Mouse (Mus musculus): ENCODE measurements at regions not wholly inside any gene's neighbourhood (a gene's known extent, or its start where the extent isn't known, plus 50 kb on each side); places are given as distances from the start of the nearest gene placed in this dataset.
"Not testable (repeated sequence)": the region's sequence is repeated elsewhere in the genome, so short reads cannot be mapped to it uniquely, and the experiment has no call there.

DNA sequence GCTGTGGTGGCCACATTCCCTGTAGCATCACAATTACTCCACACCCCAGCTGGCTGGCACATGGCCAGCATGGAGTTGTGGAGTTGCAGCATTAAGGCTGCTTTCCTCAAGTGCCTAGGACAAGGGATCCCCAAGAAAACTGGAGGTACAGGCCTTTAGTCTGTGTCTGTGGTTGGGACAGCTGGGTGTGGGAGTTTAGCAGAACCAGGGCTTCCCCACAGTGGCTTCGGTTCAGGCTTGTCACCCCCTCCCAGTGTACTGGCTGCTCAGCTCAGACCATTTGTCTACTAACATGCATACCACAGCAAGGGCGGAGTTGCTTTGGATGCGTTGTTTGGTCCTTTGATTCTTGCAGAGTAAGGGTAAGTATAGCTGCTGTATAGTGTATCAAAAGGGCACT, 79.1 kb upstream of the Neurl1b start:
- DNase-seq: no peak

DNA sequence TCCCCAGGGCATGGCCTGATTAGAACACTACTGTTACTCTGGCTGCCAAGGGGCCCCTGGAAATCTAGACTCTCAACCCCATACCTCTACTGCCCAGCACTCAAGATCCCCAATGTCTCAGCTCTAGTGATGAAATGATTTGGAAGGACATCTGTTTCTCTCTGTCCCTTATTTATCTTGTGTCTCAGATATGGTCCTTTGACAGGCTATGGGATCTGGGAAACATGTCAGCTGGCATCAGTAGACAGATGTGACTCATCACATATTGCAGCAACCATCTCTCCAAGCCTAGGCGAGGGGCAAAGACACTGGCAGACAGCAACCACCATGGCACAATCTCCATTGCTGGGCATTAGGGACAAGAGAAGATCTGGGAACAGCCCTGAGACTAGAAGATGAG, 78.6 kb upstream of the Neurl1b start:
- no peak for DNase-seq

- DNase-seq: no peak
These were observed 77.5 kb upstream of the Neurl1b start for GRCm38 (mm10) chr17:26337106-26337505.

DNA sequence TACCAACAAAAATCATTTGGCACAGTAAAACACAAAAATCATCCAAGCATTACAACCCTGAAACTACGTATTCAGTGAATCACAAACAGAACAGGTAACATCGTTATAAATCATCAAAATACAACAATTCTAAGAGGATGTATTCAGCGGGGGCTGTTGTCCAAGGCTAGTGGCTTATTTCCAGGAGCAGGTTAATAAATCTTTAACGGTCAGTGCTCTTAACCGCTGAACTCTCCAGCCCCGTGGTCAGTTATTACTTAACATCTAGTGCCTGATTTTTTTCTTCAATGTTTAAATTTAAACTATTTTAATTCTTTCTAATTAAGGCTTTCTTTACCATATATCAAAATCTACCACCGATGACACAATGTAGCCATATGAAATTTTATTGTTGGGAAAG, 69.2 kb upstream of the Neurl1b start:
- not testable (repeated sequence) for DNase-seq

- DNase-seq: no peak
These were observed 66.5 kb upstream of the Neurl1b start for GRCm38 (mm10) chr17:26348116-26348515.

GRCm38 (mm10) chr17:26349741-26350140, 64.9 kb upstream of the Neurl1b start:
- DNase-seq: peak; percentile 53

- no peak for DNase-seq
These were observed 64.4 kb upstream of the Neurl1b start for GRCm38 (mm10) chr17:26350216-26350615.

DNA sequence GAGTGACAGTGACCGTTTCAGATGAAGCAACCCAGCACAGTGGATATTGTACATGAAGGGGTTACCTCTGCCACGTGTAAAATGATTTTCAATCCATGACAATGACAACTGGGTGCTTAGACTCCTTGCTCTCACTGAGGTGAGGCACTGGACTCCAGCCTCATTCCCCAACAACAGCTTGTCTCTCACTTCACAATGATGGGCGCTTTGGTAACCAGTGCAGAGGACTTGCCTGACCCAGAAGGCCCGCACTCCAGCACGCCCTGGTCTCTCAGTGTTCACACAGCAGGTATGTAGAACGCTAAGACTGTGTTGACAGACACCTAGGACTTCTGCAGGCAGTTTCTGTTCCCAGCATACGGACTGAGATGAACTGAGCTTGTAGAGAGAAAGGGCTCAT, 62.6 kb upstream of the Neurl1b start:
- DNase-seq: no peak

GRCm38 (mm10) chr17:26352712-26353111, 61.9 kb upstream of the Neurl1b start:
- no peak for DNase-seq

DNA sequence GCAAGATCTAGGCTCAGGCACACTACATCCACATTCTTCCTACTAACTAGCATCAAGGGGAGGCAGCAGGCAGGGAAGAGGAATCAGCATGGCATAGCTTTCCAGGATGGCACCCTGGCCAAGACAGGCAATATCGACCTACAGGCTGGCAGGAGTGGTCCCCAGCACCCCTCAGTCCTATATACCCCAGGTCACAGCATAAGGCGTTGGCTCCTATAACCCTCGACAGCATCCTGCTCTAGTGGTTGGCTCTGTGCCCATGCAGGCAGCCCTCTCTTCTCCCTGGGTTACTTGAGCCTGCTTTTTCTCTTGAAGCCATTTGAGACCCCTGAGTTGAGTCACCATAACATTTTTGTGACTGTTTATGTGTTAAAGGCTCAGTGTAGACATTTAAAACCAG, 60.2 kb upstream of the Neurl1b start:
- no peak for DNase-seq

DNA sequence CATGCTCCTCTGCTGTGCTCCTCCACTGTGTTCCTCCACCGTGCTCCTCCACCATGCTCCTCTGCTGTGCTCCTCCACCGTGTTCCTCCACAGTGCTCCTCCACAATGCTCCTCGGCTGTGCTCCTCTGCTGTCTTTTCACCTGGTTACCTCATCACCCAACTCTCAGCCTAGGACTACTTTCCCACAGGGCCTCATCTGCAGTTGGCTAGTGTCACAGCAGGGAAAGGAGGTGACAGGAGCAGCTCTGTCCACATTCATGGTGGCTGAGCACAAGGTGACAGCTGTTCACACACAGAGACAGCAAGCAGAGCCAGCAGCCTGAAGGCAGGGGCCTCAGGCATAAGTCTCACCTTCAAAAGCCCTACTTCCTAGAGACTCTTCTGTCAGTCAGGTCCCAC, 59.3 kb upstream of the Neurl1b start:
- no peak for DNase-seq

DNA sequence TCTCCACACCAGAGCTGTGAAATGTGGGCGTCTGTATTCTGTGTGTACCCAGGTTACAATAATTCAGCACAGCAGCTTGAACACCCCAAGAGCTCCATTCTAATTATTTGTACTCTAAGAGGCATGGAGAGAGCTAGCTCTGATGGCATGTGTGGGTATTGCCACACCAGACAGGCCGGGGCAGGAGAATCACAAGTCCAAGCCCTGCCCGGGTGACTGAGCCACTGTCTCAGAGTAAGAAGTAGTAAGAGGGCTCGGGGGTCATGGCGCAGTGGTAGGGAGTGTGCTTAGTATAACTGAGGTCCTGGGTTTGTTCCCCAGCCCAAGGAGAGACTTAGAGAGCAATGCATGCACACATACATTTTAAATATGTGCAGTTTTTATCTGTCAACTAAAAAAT, 57.7 kb upstream of the Neurl1b start:
- DNase-seq: no peak

DNA sequence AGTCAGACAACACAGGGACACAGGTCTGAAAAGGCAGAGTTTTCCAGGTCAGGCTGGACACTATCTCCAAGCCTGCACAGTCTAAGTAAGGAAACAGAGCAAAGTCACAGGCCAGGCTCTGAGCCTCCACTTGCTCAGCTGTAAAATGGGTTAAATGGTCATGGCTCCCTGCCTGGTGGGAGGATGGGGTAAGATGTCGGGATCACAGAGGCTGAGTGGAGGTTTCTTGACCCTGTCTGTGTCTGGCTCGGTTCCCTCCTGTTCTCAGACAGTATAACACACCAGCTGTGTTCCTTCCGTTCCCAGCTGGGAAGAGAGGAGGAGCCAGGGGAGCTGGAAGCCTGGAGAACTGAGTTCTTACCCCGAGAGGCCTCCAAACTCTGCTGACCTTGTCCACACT, 56.8 kb upstream of the Neurl1b start:
- peak; percentile 48 for DNase-seq

- no peak for DNase-seq
These were observed 53.9 kb upstream of the Neurl1b start for GRCm38 (mm10) chr17:26360711-26361110.

DNA sequence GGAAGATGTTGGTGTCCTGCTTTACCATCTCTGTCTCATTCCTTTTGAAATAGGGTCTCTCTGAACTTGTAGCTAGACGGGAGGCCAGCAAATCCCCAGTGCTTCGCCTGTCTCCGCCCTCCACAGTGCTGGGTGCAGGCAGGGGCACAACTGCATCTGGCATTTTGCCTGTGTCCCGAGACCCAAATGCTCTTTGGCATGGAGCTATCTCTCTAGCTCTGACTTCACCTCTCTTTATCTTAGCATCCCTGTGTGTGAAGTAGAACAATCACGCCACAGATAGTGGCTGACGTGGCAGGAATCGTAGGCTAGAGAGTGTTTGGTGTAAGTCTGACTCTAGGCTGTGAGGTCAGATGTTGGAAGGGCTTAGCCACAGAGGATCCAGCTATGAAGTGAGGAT, 53.2 kb upstream of the Neurl1b start:
- no peak for DNase-seq

DNA sequence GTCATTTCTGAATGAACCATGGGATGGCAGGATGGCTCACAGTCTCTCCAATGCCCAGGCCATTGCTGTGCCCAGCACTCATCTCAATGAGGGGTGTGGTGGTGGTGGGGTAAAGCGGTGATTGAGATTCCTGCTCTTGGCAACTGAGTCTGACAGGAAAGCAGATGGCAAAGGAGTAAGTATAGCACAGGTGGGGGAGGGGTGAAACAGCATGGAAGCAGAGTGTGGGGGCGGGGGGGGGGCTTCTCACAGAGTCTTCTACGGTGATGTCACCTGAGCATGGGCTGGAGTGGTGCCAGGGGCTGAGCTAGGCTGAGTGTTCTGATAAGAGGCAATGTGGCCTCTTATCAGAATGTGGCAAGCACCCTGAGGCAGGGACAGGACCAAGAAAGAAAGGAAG, 52.6 kb upstream of the Neurl1b start:
- DNase-seq: no peak

GRCm38 (mm10) chr17:26362586-26363361, 51.9 kb upstream of the Neurl1b start:
- DNase-seq: no peak

DNA sequence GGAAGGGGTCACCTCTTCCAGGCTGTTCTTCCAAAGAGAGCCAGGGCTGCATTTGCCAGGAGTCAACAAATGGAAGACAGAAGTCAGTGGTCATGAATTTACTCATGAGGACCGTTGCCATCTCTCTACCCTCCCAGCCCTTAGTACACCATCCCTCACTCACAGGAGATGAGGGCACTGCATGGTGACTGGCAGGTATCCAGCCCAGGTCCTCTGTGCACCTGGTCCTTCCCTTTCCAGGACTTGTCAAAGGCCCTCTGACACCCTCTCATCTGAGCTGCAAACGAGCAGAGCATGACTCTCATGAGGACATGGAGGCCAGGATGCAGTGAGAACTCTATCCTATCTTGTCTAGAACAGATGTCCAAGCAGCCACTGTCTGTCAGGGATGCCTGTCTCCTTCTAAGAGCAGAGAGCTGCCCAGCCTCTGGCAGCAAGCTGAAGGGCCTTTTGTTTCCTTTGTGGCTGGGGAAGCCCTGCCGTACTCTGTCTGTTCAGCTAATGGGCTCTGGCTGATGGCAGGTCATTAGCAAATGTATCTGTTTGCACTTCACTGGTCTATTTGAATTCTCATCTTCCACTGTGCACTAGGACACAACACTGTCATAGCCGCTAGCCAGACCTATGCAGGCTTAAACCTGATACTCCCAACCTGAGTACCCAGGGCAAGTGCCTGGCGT, 50.6 kb upstream of the Neurl1b start:
- no peak for DNase-seq

Data from kidney, adult 11 months (tissue).